Mouse (Mus musculus) kidney, postnatal 4 days (tissue): ENCODE results near the gene Gm1043.
A peak's percentile ranks its signal among the peaks of the same experiment; 100 is the strongest.

Source experiments
- DNase-seq, 2 experiments: peaks; one replicate each; pipeline ENCODE4 v3.0.0; 2021; ENCODE audit warnings: mixed read lengths in 2 of 2

Gm1043 gene

DNA sequence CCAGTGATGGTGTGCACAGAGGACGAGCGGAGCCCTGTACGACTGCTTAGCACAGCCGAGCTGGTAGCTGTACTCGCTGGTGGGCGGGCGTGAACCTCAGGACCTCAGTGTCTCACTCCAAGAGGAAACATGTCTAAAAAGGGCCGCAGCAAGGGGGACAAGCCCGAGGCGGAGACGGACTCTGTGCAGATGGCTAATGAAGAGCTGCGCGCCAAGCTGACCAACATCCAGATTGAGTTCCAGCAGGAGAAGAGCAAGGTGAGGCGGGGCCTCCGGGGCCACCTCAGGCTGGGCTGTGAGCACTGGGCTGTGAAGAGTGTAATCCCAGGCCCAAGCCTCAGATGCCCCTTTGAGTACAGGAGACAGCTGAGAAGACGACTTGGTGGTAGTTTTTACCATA lies at the start of gene Gm1043:
Gene Gm1043, plus strand, starts transcription at position 130 of the 400 bp plus-strand sequence.
- peak in 1 of 2 experiments; percentile 19 for DNase-seq

DNA sequence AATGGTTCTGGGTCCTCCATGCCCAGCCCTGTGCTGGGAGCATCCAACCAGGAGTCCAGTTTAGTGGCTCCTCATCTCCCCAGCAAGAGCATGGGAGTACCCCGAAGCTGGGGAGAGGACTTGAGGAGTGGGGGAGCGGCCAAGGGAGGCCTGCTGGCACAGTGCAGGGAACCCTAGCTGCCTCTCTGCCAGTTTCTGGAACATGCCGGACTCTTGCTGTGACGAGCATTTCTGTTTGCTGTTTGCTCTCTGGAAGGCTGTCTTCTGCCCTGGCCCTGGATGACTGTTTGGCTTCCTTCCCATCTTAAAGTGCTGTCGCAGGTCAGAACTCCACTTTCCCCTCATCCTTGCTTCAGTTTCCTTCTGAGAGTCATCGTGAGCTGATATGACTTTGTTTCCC lies 49.3 kb upstream of the Gm1043 start:
- no peak for DNase-seq

DNA sequence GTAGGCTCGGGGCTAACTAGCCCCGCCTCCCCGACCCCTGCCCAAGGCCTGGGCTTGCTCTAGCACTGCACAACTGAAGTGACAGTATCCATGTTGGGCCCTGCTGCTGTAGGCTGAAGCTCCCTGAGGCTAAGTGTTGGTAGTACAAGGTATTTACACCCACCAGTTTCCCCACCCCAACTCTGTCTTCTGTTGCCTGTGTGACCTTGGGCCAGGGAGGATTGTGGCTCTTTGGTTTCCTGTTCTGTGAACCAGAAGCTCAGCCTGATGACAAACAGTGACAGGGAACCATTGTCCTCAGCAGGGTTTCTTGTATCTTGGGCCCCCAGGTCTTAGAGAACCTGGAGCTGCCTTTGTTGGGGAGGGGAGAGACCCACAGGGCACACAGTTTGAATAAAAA lies 48.3 kb upstream of the Gm1043 start:
- DNase-seq = no peak

DNA sequence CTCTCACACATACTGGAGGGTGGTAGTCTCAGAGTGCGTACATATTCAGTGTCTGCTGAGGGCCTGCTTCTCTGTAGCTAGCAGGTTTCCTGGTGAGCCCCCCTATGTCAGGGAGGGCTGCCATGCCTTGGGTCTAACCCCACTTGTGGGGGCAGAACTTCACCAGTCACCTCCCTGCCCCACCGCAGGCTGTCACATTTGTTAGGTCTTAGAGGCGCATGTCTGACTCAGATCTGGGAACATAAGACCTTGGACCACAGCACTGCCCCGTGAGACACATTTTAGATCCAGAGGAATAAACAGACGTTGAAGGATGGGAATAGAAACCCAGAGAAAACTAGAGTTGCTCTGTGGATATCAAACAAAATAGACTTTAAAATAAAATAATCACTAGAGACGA lies 45.3 kb upstream of the Gm1043 start:
- no peak for DNase-seq

DNA sequence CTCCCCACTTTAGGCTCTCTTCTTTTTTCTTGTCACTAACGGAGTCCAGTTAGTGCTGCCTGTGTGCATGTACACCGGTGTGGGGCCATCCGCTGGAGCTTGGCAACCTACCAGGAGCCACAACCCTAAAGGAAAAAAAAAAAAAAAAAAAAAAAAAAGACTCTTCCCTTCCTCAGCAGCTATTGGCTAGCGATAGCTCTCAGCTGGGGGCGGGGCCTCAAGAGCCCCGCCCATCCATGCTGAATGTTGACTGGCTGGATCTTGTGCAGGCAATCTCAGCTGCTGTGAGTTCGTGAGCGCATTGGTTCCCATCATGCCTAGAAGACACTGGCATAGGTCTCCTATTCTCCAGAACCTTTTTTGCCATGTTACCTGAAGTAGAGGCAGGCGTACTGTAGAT lies 44.5 kb upstream of the Gm1043 start:
- DNase-seq = peak in 1 of 2 experiments; percentile 11

DNA sequence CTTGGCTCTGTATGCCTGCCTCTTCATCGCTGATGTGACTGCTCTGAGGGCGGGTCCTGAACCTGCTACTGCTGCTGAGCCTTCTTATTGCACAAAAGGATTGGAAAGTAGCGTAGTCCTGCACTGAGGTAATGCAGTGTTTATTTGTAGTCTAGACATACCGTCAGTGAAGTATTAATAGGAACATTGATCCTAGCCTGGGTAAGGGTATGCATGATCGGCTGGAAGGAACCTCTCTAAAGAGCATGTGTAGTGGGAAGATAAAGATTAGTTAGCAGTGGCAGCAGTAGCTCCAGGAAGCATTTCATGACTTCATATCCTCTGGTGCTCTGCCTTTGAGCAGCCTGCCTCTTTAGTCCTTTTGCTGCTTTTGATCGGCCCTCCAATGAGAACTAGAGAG lies 43.5 kb upstream of the Gm1043 start:
- no peak for DNase-seq

DNA sequence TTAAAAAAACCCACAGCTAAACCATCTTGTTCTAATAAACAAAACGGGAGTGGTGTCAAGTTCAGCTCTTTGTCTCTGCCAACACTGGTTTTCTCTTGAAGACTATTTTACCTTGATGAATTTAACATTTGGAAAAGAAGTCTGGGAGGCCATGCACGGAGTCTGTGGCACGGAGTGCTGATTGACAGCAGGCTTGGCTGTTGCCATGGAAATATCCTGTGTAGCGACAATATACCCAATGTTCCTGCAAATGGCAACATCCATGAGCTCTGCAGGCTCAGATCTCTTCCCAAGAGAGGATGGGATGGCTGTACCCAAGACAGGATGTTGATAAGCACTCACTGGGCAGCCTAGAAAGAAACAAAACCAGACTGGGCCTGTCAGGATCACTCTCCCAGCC lies 42.2 kb upstream of the Gm1043 start:
- DNase-seq = no peak

DNA sequence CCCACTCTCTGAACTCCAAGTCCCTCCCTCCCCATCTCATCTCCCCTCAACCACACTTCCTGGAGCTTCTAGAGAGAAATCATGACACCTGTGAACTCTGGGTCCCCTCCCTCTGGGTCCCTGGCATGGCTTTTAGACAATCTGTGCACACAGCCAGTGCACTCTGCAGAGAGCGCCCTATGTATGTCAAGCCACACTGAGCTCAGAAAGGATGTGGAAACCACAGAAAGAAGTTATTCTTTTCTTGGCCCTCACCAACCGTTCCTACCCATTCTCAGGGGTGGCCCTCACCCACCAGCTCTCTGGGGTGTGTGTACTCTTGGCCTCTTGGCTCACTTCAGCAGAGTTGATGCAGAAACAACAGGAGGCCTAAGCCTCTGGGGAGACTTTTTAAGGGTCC lies 40.4 kb upstream of the Gm1043 start:
- no peak for DNase-seq

DNA sequence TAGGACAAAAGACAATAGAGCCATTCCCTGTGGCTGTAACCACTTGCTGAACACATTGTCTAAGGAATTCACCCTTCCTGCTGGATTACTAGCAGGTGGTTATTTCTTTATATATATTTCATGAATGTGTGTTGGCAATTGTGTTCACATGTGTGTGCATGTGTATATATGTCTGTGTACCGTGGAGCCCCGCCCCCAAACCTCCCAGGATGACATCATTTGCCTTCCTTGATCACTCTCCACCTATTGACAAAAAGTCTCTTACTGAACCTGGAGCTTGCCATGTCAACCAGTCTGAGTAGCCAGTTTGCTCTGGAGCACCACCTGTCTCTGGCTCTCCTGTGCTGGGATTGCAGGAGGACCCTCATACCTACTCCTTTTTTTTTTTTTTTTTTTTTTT lies 39.6 kb upstream of the Gm1043 start:
- no peak for DNase-seq

DNA sequence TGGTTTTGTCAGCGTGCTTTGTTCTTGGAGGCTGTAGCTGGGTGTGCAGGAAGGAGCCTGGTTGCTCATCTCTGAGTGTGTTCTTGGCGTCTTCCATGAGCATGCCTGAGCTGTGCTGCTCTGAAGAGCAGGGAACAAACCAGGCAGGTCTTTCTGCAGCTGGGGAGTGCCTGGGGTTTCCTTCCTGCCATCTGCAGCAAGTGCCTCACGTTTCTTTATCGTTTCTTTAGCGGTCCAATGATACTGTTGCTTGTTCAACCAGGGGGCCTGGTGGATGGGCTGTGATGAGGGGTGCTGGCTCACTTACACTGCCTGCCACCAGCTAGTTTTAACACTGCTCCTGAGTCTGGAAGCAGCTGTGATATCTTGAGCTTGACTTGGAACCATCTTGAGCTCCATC lies 38.4 kb upstream of the Gm1043 start:
- DNase-seq = no peak

DNA sequence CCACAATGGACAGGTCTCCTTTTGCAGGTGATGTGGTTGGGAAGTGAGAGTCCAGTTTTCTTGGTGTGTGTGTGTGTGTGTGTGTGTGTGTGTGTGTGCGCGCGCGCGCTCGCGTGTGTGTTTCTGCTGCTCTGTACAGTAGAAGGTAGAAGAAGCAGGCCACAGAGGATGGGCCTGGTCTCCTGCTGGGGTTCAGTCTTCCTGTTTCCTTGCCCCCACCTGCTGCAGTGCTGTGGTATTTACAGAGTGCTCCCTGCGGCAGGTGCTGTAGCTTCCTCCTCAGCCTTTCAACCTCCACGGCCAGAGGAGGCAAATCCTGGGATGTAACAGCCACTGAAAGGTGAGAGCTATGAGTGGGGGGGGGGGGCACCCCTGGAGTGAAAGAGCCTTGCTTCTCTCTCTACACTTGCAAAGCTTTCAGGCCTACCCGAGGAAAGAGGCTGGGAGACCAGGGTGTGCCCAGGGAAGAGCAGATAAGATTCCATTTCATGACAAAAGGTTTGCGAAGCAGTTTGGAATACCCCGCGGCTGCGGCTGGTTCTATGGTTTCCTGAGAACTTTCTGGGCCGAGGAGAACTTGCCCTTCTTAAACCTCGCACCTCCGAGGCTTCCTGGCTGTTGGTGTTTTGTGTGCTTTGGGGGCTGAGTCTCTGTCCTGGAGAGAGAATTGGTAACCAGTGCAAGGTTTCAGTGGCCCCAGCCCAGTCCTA lies 37.8 kb upstream of the Gm1043 start:
- DNase-seq = no peak

DNA sequence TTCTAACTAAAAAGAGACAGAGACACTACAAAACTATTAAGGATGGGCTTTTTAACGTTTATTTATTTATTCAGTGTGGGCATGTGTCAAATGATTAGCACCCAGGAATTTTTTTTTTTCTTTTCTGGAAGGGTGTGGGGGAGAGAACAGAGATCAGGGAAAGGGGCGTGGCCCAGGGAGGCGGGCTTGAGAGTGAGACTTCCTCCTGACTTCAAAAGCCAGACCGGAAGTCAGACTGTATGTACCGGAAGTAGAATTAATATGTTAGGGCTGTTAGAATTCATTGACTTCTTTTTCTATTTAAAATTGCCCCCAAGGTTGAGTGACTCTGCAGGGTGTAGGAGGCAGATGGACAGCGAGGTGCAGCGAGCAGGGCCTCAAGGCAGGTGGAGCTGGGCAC lies 37.2 kb upstream of the Gm1043 start:
- DNase-seq = no peak

DNA sequence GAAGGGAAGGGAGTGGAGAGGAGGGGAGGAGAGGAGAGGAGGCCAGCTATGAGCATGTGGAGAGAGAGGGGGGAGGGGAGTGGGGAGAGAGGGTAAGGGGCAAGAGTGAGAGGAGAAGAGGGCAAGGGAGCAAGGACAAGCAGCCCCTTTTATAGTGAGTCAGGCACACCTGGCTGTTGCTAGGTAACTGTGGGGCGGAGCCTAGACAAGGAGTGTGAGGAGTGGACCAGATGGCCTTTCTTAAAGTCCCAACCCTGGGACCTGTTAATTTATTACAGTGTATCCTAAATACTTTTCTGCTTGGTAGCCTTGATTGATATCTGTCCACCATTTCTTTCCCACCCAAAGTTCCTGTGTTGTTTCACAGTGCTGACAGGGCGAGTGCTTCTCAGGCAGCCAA lies 36.1 kb upstream of the Gm1043 start:
- DNase-seq = peak in 1 of 2 experiments; percentile 19

DNA sequence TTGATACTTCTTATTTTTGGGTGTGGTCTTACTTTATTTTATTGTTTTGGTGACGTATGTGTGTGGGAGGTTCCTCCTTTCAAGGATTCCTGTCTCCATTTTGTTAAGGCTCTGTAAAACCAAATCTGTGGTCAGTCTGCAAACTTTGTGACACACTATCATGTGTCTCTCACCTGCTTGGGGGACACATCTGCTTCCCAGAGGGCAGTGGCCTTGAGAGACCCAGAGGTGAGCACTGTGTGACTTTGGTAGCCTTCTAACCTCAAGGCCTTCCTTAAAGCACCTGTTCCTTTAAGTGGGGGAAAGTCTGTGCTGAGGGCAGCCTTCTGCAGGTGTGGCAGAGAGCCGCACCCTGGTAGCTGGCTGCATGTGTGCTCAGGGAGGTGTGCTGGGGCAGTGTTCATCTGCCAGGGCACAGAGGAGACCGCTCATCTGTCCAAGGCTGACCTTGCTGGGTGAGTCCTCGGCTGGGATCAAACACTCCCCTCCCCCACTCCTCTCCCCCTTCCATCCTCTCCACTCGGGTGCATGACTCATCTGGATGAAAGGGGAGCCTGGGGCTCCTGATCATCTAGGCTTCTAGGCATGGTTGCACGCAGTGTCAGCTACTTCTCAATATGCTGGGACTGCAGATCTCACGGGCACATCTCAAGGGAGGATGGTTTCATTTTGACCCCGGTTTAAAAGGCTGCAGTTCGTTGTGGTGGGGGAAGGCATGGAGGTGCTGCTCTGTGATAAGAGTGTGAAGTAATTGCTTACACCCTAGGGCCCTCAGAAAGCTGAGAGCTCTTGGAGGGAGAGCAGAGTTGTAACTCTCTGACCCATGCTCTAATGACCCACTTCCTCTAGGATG lies 34.4 kb upstream of the Gm1043 start:
- peak in 1 of 2 experiments; percentile 17 for DNase-seq

DNA sequence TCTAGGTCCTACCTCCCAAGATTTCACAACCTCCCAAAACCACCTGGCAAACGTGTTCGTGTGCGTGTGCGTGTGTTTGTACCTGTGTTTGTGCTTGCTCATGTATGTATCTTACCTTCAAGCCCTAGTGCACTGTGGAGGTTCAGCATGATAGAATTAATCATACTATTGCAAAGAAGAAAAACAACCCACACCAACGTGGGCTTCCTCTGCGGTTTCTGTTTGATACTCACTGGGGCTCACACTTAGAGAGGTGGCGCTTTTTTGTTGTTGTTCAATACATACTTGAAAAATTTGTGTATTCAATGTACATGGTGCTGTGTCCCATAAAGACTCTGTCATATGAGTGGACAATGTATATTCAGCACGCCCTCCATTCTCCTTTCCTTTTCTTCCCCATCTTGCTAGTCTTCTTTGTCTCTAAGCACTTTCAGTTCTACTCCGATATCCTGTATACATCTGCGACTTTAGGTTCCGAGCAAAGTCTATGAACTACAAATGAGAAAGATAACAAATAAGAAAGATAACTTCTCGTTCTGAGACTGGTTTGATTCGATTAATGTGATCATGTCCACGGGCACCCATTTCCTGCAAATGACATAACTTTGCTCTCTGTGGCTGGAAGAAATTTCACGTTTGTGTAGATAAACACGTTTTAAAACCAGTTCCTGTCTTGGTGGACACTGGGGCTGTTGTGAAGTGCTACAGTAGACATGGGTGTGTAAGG lies 33.6 kb upstream of the Gm1043 start:
- DNase-seq = no peak

DNA sequence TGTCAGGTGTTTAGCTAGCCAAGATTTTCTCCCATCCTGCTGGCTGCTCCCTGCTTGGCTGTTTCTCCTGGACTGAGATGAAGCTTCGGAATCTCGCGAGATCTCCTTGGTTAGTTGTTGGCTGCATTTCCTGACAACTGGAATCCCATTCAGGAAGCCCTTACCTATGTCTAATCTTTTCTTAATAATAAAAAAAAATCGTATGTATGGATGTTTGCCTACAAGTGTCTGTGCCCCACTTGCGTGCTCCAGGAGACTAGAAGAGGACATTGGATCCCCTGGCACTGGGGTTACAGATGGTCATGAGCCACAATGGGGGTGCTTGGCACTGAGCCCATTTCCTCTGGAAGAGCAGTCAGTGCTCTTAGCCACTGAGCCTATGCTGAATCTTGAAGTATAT lies 32.3 kb upstream of the Gm1043 start:
- no peak for DNase-seq

DNA sequence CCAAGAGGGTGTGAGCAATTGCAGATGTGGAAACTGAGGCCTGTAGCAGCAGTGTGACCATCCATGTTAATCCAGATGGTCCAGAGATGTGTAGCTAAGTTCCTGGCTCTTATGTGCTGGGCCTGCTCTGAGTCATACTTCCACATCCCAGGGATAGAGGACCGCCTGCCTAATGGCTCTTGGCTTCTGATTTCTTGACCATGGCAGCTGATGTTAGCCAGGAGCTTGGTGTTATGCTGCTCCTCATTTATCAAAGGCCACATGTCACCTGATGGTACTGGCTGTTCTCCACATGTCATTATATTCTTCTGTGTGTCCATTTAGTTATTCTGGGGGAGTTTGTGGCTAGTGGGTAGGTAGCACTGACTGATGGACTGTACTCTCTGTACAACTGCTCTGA lies 29.4 kb upstream of the Gm1043 start:
- no peak for DNase-seq

DNA sequence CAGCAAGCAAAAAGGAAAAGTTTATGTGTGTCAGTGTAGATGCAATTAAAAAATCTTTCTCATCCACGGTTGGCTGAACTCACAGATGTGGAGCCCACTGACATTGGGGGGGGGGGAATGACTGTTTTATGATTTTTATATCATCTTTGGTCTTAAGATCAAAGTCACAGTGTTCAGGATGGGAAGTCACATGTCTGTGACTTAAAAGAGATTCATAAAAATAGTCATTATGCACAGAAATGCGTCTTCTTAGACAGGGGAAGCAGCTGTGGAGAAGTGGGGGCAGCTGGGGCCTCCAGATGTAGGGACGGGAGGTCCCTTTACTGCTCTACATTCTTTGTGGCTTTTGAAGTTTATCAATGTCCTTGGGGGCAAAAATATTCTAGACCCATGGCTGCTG lies 28.7 kb upstream of the Gm1043 start:
- no peak for DNase-seq

DNA sequence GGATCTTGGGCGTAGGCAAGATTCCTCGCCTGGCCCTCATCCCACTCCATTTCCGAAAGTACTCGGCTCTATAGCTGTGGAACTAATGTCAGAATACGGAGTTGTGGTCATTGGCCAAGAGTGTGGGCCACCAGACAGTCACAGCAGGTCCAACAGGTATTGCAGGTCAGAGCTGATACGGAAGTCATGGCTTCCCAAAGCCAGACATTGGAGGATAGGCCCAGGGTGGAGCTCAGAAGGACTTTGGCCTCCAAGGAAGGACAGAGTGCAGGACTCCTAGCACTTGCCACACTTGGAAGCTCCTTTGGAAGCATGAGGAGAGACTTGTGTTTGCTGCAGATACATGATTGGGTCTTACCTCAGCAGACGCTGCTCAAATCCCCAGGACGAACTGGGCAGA lies 23.6 kb upstream of the Gm1043 start:
- DNase-seq = no peak

DNA sequence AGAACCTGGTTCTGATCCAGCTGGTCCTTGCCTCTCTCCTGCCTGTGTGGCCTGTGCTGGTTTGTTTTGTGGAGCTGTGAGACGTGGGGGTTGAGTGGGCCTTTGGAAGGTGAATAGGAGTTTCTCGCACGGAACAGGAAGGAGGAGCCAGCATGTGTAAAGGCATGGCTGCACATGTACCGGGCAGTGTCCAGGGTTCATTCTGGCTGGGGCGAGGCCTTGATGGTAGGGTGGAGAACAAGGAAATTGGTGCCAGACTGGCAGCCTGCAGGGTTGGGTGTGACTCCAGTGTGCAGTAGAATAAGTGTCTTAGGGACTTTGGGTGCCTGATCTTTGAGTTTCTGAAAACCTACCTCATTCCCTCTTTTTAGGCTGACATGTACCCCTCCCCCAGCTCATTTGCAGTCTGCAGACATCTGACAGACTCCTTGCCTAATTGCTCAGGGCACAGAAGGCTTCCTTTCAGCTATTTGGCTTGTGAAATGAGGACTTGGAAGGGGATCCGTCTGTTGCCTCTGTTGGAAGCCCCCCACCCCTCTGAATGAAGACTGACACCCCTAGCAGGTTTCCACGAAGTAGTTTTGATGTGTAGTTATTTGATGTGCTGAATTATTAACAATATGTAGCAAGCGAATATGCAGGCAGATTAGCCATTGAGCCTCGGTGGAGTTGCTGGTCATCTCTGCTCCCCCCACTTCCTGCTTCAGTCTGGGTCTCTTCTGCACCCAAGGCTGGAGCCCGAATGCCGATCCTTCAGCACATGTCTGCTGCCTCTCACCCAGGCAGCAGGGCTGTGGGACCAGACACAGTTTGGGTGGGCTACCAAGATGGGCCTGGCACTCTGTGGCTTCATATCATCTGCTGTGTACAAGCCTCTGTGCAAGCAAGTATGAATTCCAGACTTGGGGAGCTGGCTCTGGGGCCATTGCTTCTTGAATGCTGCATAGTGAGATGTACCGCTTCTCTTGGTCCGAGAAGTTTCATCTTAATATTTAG lies 20.4 kb upstream of the Gm1043 start:
- DNase-seq = peak; percentile 17 to 52

DNA sequence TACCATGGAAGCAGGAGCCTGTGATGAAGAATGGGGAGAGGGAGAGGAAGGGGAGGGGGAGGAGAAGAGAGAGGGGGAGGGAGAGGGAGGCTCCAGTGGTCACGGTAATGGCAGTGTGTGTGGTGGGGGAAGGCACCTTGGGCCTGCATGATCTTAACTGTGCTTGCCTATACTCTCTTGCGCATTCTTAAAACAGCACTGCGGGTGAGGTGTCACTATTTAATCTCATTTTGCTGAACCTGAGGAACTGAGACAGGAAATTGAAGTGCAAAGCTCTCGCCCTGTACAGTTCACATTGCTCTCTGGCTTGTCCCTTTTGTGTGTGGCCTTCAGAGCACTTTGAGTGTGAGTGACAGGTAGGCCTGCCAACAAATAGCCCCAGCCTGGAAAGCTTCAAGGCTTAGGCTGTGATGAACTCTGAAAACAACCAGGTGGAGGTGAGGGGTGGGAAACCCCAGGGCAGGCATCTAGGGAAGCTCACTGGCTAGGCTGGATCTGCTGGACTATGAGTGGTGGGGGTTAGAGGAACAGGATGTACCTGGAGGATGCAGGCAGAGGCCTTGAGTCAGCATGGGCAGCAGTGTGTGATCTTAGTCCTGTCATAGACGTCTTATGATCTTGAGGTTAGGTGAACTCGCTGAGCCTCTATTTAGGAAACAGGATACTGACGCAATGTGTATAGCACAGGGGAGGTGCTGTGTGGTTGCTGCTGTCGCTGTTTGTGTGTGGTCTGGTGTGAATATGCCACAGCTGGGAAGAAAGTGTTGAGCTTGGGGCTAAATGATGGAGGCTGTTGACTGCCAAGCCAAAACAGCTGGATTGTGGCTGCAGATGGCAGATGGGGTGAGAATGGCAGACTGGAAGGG lies 18.2 kb upstream of the Gm1043 start:
- no peak for DNase-seq
